Mouse (Mus musculus) erythroblast, embryonic 14.5 days (primary cell): ENCODE measurements at regions not wholly inside any gene's neighbourhood (a gene's known extent, or its start where the extent isn't known, plus 50 kb on each side); places are given as distances from the start of the nearest gene placed in this dataset.

ENCODE experiments used
- GATA1 ChIP-seq: IDR thresholded peaks from 2 replicates; pipeline ENCODE4 v1.6.1; 2012; ENCODE audit warnings: low read length, inconsistent platforms, mixed read lengths
- TAL1 ChIP-seq: IDR thresholded peaks from 3 replicates; pipeline ENCODE4 v1.6.1; 2012; ENCODE audit warnings: low read length, inconsistent platforms, mixed read lengths

GRCm38 (mm10) chr10:8962921-8963320, 77.1 kb upstream of the Sash1 start:
- no peak for TF ChIP-seq GATA1
- TF ChIP-seq TAL1 = no peak
